Mouse (Mus musculus) heart, embryonic 12.5 days (tissue): Measurements from ENCODE around the gene Scd2. TPM values are rescaled to one million over a fixed set of nuclear protein-coding genes. Genes with fewer than 3 reads are reported as not detected.
"Not testable (repeated sequence)": the region's sequence is repeated elsewhere in the genome, so short reads cannot be mapped to it uniquely, and the experiment has no call there.

Experiments used
- ATAC-seq: fragments of 200-750 bp; cut with Nextera tagmentation; 2 replicates; pipeline ENCODE4 v1.8.0; 2017; ENCODE audit warnings: moderate TSS enrichment, moderate library complexity; ENCODE audit not compliant: insufficient number of reproducible peaks, low FRiP score
- H3K27ac ChIP-seq: fragments of 300-500 bp; sonication (generic); 2 replicates; pipeline ENCODE4 v1.5.1; 2016; ENCODE audit warnings: mild to moderate bottlenecking, moderate library complexity; ENCODE audit not compliant: poor library complexity, severe bottlenecking
- H3K27me3 ChIP-seq: fragments of 300-500 bp; sonication (generic); replicated peaks from 2 replicates; pipeline ENCODE4 v1.6.1; 2016; ENCODE audit warnings: mild to moderate bottlenecking, moderate library complexity
- H3K36me3 ChIP-seq: fragments of 300-500 bp; sonication (generic); 2 replicates; pipeline ENCODE4 v1.6.1; 2016; ENCODE audit warnings: mild to moderate bottlenecking, moderate library complexity
- H3K4me1 ChIP-seq: fragments of 300-500 bp; sonication (generic); replicated peaks from 2 replicates; pipeline ENCODE4 v1.6.1; 2016; ENCODE audit warnings: mild to moderate bottlenecking
- H3K4me2 ChIP-seq: fragments of 300-500 bp; sonication (generic); 2 replicates; pipeline ENCODE4 v1.6.1; 2016; ENCODE audit warnings: mild to moderate bottlenecking, moderate library complexity
- H3K4me3 ChIP-seq: fragments of 300-500 bp; sonication (generic); 2 replicates; pipeline ENCODE4 v1.5.1; 2016; ENCODE audit warnings: mild to moderate bottlenecking
- H3K9ac ChIP-seq: fragments of 300-500 bp; sonication (generic); 2 replicates; pipeline ENCODE4 v1.6.1; 2016; ENCODE audit warnings: mild to moderate bottlenecking, moderate library complexity
- H3K9me3 ChIP-seq: fragments of 300-500 bp; sonication (generic); replicated peaks from 2 replicates; pipeline ENCODE4 v1.6.1; 2016; ENCODE audit warnings: mild to moderate bottlenecking, moderate library complexity
- WGBS: fragments of 180-500 bp; shearing (Covaris S2); methylation state at CpG from one replicate; pipeline ENCODE4 v1.1.7; 2016; 5-methylcytosine and 5-hydroxymethylcytosine counted together
- polyA plus RNA-seq: library from polyadenylated mRNA; unstranded; fragments of >200 nt; fragmentation: Nextera tagmentation; extraction: Ambion mirVana; gene quantifications from 2 replicates; pipeline ENCODE4 v1.2.1, GENCODE M21; 2016

The Scd2 gene
- polyA plus RNA-seq, 1 experiment from 2014 or later: 216 TPM

- ATAC-seq: no peak
- Histone ChIP-seq H3K27me3 (no peaks in the 10 kb centered on the region), H3K4me3 (no peak overlapping the region), H3K36me3 (no peaks in the 10 kb centered on the region), H3K4me2 (no peak overlapping the region), H3K4me1 (peaks cover 8% of the 10 kb centered on the region; the same call in 1 of the 2 replicates), H3K9me3 (no peaks in the 10 kb centered on the region), H3K9ac (no peak overlapping the region), H3K27ac (no peak overlapping the region)
- WGBS: 85% methylated on average over 4 of the region's 4 CpGs
Measured at GRCm38 (mm10) chr19:44274452-44274851, 19.0 kb upstream of the Scd2 start.

- Histone ChIP-seq H3K36me3 (no peaks in the 10 kb centered on the region), H3K4me3 (no peak overlapping the region), H3K4me2 (no peak overlapping the region), H3K27ac (no peak overlapping the region), H3K9me3 (no peaks in the 10 kb centered on the region), H3K27me3 (no peaks in the 10 kb centered on the region), H3K4me1 (peaks cover 13% of the 10 kb centered on the region), H3K9ac (no peak overlapping the region)
- ATAC-seq: no peak
- WGBS: 92% methylated on average over 1 of the region's 1 CpGs
Measured at GRCm38 (mm10) chr19:44275418-44275817, 18.1 kb upstream of the Scd2 start.

- ATAC-seq: no peak
- Histone ChIP-seq H3K4me2 (no peak overlapping the region), H3K4me3 (no peak overlapping the region), H3K9ac (no peak overlapping the region), H3K9me3 (no peaks in the 10 kb centered on the region), H3K36me3 (no peaks in the 10 kb centered on the region), H3K27me3 (no peaks in the 10 kb centered on the region), H3K4me1 (peaks cover 27% of the 10 kb centered on the region), H3K27ac (no peak overlapping the region)
- WGBS: 61% methylated on average over 5 of the region's 5 CpGs
Measured at GRCm38 (mm10) chr19:44276861-44277260, 16.6 kb upstream of the Scd2 start.

- no peaks in the 10 kb centered on the region for H3K9me3 ChIP-seq
- H3K4me3 ChIP-seq: no peak overlapping the region
- no peak overlapping the region for H3K9ac ChIP-seq
- no peak for ATAC-seq
- peaks cover 37% of the 10 kb centered on the region for H3K4me1 ChIP-seq
- no peaks in the 10 kb centered on the region for H3K36me3 ChIP-seq
- WGBS: 79% methylated on average over 8 of the region's 8 CpGs
- no peak overlapping the region for H3K4me2 ChIP-seq
- no peak overlapping the region for H3K27ac ChIP-seq
- H3K27me3 ChIP-seq: no peaks in the 10 kb centered on the region
Measured at GRCm38 (mm10) chr19:44277931-44278330, 15.5 kb upstream of the Scd2 start.

- Histone ChIP-seq H3K9ac (no peak overlapping the region), H3K36me3 (no peaks in the 10 kb centered on the region), H3K27ac (peak overlapping the region; percentile 85), H3K4me2 (peak overlapping the region; percentile 6; the same call in 1 of the 2 replicates), H3K4me1 (peaks cover 54% of the 10 kb centered on the region), H3K27me3 (no peaks in the 10 kb centered on the region), H3K9me3 (no peaks in the 10 kb centered on the region), H3K4me3 (no peak overlapping the region)
- WGBS: 6% methylated on average over 6 of the region's 6 CpGs
- no peak for ATAC-seq
Measured at GRCm38 (mm10) chr19:44280755-44281154, 12.7 kb upstream of the Scd2 start.

GRCm38 (mm10) chr19:44281825-44282447 lies 11.5 kb upstream of the Scd2 start:
- not testable (repeated sequence) for ATAC-seq, H3K4me2 ChIP-seq, H3K27ac ChIP-seq, H3K9me3 ChIP-seq, H3K4me3 ChIP-seq, H3K27me3 ChIP-seq, H3K9ac ChIP-seq, H3K36me3 ChIP-seq
- peaks cover 62% of the 10 kb centered on the region for H3K4me1 ChIP-seq
- WGBS: 25% methylated on average over 1 of the region's 1 CpGs

- Histone ChIP-seq H3K9me3 (no peaks in the 10 kb centered on the region), H3K4me2 (no peak overlapping the region), H3K4me3 (no peak overlapping the region), H3K4me1 (peaks cover 60% of the 10 kb centered on the region), H3K27me3 (no peaks in the 10 kb centered on the region), H3K9ac (no peak overlapping the region), H3K27ac (peak overlapping the region; percentile 34; the same call in 1 of the 2 replicates), H3K36me3 (no peaks in the 10 kb centered on the region)
- WGBS: 33% methylated on average over 9 of the region's 9 CpGs
- ATAC-seq: no peak
Measured at GRCm38 (mm10) chr19:44282534-44283156, 10.8 kb upstream of the Scd2 start.

GRCm38 (mm10) chr19:44283157-44284024 lies 10.1 kb upstream of the Scd2 start:
- Histone ChIP-seq H3K27me3 (no peaks in the 10 kb centered on the region), H3K4me3 (peak overlapping the region; percentile 47), H3K27ac (peak overlapping the region; percentile 93), H3K9ac (peak overlapping the region; percentile 56), H3K9me3 (no peaks in the 10 kb centered on the region), H3K36me3 (no peaks in the 10 kb centered on the region), H3K4me1 (peaks cover 62% of the 10 kb centered on the region), H3K4me2 (peak overlapping the region; percentile 79)
- WGBS: 37% methylated on average over 15 of the region's 15 CpGs
- no peak for ATAC-seq

GRCm38 (mm10) chr19:44284025-44284695 lies 9.3 kb upstream of the Scd2 start:
- Histone ChIP-seq H3K36me3 (no peaks in the 10 kb centered on the region), H3K9me3 (no peaks in the 10 kb centered on the region), H3K27ac (peak overlapping the region; percentile 93), H3K4me2 (peak overlapping the region; percentile 79), H3K27me3 (no peaks in the 10 kb centered on the region), H3K4me1 (peaks cover 60% of the 10 kb centered on the region), H3K9ac (peak overlapping the region; percentile 70), H3K4me3 (peak overlapping the region; percentile 47)
- ATAC-seq: peak; percentile 99
- 2% methylated on average over 37 of the region's 38 CpGs for WGBS

GRCm38 (mm10) chr19:44284723-44285122 lies 8.8 kb upstream of the Scd2 start:
- Histone ChIP-seq H3K27me3 (no peaks in the 10 kb centered on the region), H3K27ac (peak overlapping the region; percentile 93), H3K4me2 (peak overlapping the region; percentile 79), H3K9me3 (no peaks in the 10 kb centered on the region), H3K36me3 (no peaks in the 10 kb centered on the region), H3K4me3 (peak overlapping the region; percentile 47), H3K9ac (peak overlapping the region; percentile 70), H3K4me1 (peaks cover 62% of the 10 kb centered on the region)
- peak; percentile 37 for ATAC-seq
- 3% methylated on average over 11 of the region's 11 CpGs for WGBS

GRCm38 (mm10) chr19:44285554-44285953 lies 7.9 kb upstream of the Scd2 start:
- no peak overlapping the region for H3K9ac ChIP-seq
- no peak overlapping the region for H3K27ac ChIP-seq
- no peaks in the 10 kb centered on the region for H3K36me3 ChIP-seq

More at GRCm38 (mm10) chr19:44285554-44285953, 7.9 kb upstream of the Scd2 start:
- ATAC-seq: no peak
- WGBS: 93% methylated on average over 8 of the region's 8 CpGs
- H3K9me3 ChIP-seq: no peaks in the 10 kb centered on the region
- no peak overlapping the region for H3K4me3 ChIP-seq
- no peaks in the 10 kb centered on the region for H3K27me3 ChIP-seq
- H3K4me2 ChIP-seq: no peak overlapping the region
- peaks cover 60% of the 10 kb centered on the region for H3K4me1 ChIP-seq
